Mouse (Mus musculus) ES-E14 (cell line): ENCODE measurements around the gene Bmpr2. TPM values are rescaled to one million over a fixed set of nuclear protein-coding genes. Genes with fewer than 3 reads are reported as not detected.

Source experiments
- DNase-seq: peaks from one replicate; pipeline ENCODE4 v3.0.0-alpha.2; 2013; ENCODE audit warnings: low read depth, low spot score
- H3K27ac ChIP-seq: 2 replicates; pipeline ENCODE4 v1.5.1; 2012; ENCODE audit warnings: low read depth, mild to moderate bottlenecking, low read length, moderate library complexity, mixed read lengths; ENCODE audit not compliant: poor library complexity, insufficient read depth, severe bottlenecking
- H3K36me3 ChIP-seq: 2 replicates; pipeline ENCODE4 v1.6.1; 2012; ENCODE audit warnings: mild to moderate bottlenecking, low read length, moderate library complexity, mixed read lengths; ENCODE audit not compliant: control insufficient read depth, poor library complexity, insufficient read depth, severe bottlenecking
- H3K4me1 ChIP-seq, 2 experiments: fragments of 150-350 bp in 1 of 2; sonication (generic) in 1 of 2; 2 replicates each; pipeline ENCODE4 v1.6.1; 2012; ENCODE audit warnings: low read length in 2 of 2, mild to moderate bottlenecking in 1 of 2, mixed read lengths in 1 of 2; ENCODE audit not compliant: control insufficient read depth in 2 of 2, insufficient read depth in 2 of 2, poor library complexity in 1 of 2
- H3K4me3 ChIP-seq, 2 experiments: fragments of 150-350 bp in 1 of 2; sonication (generic) in 1 of 2; 2 replicates each; pipeline ENCODE4 v1.5.1; 2012; ENCODE audit warnings: low read length in 2 of 2, low read depth in 1 of 2, mild to moderate bottlenecking in 1 of 2, mixed read lengths in 1 of 2; ENCODE audit not compliant: insufficient read depth in 1 of 2, poor library complexity in 1 of 2, severe bottlenecking in 1 of 2
- H3K9ac ChIP-seq: 2 replicates; pipeline ENCODE4 v1.6.1; 2012; ENCODE audit warnings: low read depth, mild to moderate bottlenecking, low read length, mixed read lengths; ENCODE audit not compliant: poor library complexity, insufficient read depth, severe bottlenecking
- H3K9me3 ChIP-seq: fragments of 150-350 bp; sonication (generic); 2 replicates; pipeline ENCODE4 v1.6.1; 2012; ENCODE audit warnings: low read depth, mild to moderate bottlenecking, low read length; ENCODE audit not compliant: control insufficient read depth, insufficient read depth
- CHD2 ChIP-seq: IDR thresholded peaks from 2 replicates; pipeline ENCODE4 v1.6.1; 2014; ENCODE audit warnings: mild to moderate bottlenecking, low read depth, low read length, inconsistent platforms
- HCFC1 ChIP-seq: IDR thresholded peaks from 2 replicates; pipeline ENCODE4 v1.6.1; 2012; ENCODE audit warnings: low read length, inconsistent platforms, borderline replicate concordance; ENCODE audit not compliant: insufficient read depth
- MAFK ChIP-seq: IDR thresholded peaks from 2 replicates; pipeline ENCODE4 v1.6.1; 2014; ENCODE audit warnings: mild to moderate bottlenecking, low read depth, low read length, inconsistent platforms; ENCODE audit not compliant: insufficient read depth
- ZC3H11A ChIP-seq: IDR thresholded peaks from 2 replicates; pipeline ENCODE4 v1.6.1; 2012; ENCODE audit warnings: low read depth, mild to moderate bottlenecking, inconsistent platforms, low read length, borderline replicate concordance
- ZNF384 ChIP-seq: IDR thresholded peaks from 2 replicates; pipeline ENCODE4 v1.6.1; 2012; ENCODE audit warnings: low read depth, low read length, inconsistent platforms
- in situ Hi-C, 2 experiments: fragments of 600-800 bp; cut with MboI; formaldehyde crosslinking; loops; one replicate each; pipeline ENCODE4 v1.15.1; 2025; ENCODE audit warnings: low sequenced_read_pairs in 2 of 2, inconsistent platforms in 1 of 2; ENCODE audit not compliant: unreplicated experiment in 2 of 2
- total RNA-seq: library from RNA; depleted of rRNA; stranded (reverse); fragments of 300-350 nt; gene quantifications from 2 replicates; pipeline ENCODE4 v1.2.3, GENCODE M21; 2012

Bmpr2 gene
- total RNA-seq, 1 experiment = 17.0 TPM

DNA sequence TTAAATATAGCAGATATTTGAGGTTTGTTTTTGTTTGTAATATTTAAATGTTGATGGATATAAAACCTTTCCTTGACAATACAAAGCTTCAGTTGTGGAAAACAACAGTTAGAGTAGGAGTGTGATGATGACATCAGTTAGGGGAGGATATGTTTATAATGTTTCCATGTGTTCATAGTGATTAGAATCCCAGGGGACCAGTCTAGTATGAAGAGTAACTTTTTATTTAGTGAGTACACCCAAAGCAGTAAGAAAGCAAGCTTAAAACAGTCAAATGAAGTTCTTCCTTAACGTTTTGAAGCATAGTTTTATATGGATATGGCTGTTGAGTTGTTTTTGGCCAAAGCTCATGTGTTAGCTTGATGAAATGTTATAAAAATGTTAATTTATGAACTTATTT, 17.9 kb downstream of the Bmpr2 start:
- TF ChIP-seq ZC3H11A (no peak), HCFC1 (no peak), ZNF384 (no peak), CHD2 (no peak), MAFK (no peak)
- no peak overlapping the region for H3K4me3 ChIP-seq
- no peaks in the 10 kb centered on the region for H3K36me3 ChIP-seq
- H3K4me1 ChIP-seq = no peaks in the 10 kb centered on the region
- no peak for DNase-seq
- H3K27ac ChIP-seq = no peak overlapping the region
- no peaks in the 10 kb centered on the region for H3K9me3 ChIP-seq
- H3K9ac ChIP-seq = no peak overlapping the region
- in situ Hi-C loops = no loop called here

DNA sequence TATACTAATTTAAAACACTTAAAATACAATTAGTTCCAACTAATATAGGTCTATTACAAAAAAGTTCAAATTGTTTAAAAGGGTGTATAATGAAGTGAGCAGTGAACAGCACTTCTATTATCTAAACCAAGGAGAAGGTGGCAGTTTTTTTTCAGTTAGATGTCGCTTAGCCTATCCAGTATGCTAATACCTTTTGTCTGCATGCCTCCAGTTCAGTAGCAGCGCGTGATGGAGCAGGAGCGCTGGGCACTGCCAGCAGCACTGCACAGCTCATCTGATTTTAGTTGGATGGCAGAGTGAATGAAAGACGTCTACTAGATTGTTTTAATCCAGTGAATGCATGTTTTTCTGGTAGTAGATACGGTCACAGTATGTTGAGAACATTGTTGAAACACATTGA, 25.8 kb downstream of the Bmpr2 start:
- no peaks in the 10 kb centered on the region for H3K4me1 ChIP-seq
- TF ChIP-seq ZC3H11A (no peak), MAFK (no peak), CHD2 (no peak), HCFC1 (no peak), ZNF384 (no peak)
- H3K36me3 ChIP-seq = no peaks in the 10 kb centered on the region
- 0 out of 2 replicates have a peak overlapping the region, but pooled peaks have one; percentile 24 for H3K9ac ChIP-seq
- no peaks in the 10 kb centered on the region for H3K9me3 ChIP-seq
- no peak overlapping the region for H3K4me3 ChIP-seq
- no peak overlapping the region for H3K27ac ChIP-seq
- DNase-seq = no peak
- in situ Hi-C loops = no loop called here

DNA sequence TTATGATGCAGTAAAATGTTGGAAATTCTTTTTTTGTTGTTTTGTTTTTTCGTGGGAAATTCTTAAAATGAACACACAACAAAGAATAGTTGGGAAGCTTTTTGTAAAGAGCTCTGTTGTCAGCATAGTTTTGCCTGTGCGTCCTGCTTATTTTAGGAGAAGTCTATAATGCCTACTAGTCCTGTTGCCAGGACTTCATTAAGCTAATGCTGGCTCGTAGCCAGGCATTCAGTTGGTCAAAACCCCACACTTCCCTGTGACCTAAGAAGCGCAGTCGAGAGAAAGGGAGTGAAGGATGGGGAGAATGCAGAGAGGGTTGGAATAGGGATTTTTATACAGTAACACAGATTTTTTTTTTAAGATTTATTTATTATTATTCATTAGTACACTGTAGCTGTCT, 26.5 kb downstream of the Bmpr2 start:
- Histone ChIP-seq H3K9me3 (no peaks in the 10 kb centered on the region), H3K36me3 (no peaks in the 10 kb centered on the region), H3K4me1 (no peaks in the 10 kb centered on the region), H3K27ac (no peak overlapping the region), H3K9ac (no peak overlapping the region), H3K4me3 (no peak overlapping the region)
- in situ Hi-C loops = no loop called here
- no peak for DNase-seq
- no peak for TF ChIP-seq CHD2
- TF ChIP-seq MAFK = no peak
- TF ChIP-seq HCFC1 = no peak

DNA sequence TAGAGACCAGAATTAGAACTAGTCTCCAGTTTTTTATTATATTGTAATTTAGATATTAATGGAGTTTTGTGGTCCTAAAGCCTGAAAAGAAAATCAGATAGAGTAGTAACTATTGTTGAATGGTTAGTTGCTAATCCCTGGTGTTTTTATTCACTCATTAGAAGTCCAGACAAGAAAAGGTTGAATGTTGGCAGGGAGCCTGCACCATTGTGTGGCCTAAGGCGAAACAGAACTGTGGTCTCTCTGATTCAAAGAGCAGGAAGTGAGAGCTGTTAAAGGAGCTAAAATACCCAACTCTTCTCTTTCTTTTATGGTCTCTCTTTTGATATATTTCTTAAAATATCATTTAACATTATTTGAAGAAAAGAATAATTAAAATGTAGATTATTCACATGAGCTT, 32.1 kb downstream of the Bmpr2 start:
- in situ Hi-C loops = no loop called here
- Histone ChIP-seq H3K9ac (no peak overlapping the region), H3K27ac (no peak overlapping the region), H3K9me3 (no peaks in the 10 kb centered on the region), H3K36me3 (no peaks in the 10 kb centered on the region), H3K4me3 (no peak overlapping the region), H3K4me1 (no peaks in the 10 kb centered on the region)
- TF ChIP-seq HCFC1 = no peak
- TF ChIP-seq ZNF384 = no peak
- TF ChIP-seq MAFK = no peak
- no peak for TF ChIP-seq CHD2
- TF ChIP-seq ZC3H11A = no peak
- no peak for DNase-seq

DNA sequence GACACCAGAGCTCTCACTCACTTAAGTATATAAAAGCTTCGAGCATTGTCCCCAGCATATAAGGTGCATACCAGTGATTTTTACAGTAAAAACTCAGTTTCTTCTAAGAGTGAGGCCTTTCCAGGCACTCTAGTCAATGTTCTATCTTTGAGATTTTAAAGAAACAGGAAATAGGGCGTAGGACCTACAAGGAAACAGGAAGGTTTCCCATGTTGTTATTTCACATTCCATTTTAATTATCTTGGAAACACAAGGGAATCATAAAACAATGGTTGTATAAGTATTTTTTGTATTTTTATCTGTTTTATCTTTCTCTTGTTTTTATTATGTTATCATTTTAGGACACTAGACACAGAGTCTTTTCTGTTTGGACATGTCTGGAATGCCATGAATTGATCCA, 34.7 kb downstream of the Bmpr2 start:
- H3K9me3 ChIP-seq = no peaks in the 10 kb centered on the region
- no peak for TF ChIP-seq CHD2
- TF ChIP-seq HCFC1 = no peak
- no peak for TF ChIP-seq ZC3H11A
- no peak for TF ChIP-seq MAFK
- TF ChIP-seq ZNF384 = no peak
- no peak overlapping the region for H3K4me3 ChIP-seq
- H3K4me1 ChIP-seq = no peaks in the 10 kb centered on the region
- H3K36me3 ChIP-seq = no peaks in the 10 kb centered on the region
- no peak overlapping the region for H3K27ac ChIP-seq
- in situ Hi-C loops = no loop called here
- DNase-seq = no peak
- H3K9ac ChIP-seq = no peak overlapping the region
